Mouse (Mus musculus) spleen, adult 2 months (tissue): ENCODE measurements around the gene Gpr12. TPM values are rescaled to one million over a fixed set of nuclear protein-coding genes. Genes with fewer than 3 reads are reported as not detected.
"Not testable (repeated sequence)": the region's sequence is repeated elsewhere in the genome, so short reads cannot be mapped to it uniquely, and the experiment has no call there.

Experiments
- DNase-seq, 2 experiments: peaks; one replicate each; pipeline versions ENCODE4 v3.0.0 to v3.0.0-alpha.2; 2012 to 2021; ENCODE audit warnings: low spot score in 2 of 2, low read depth in 1 of 2
- H3K27ac ChIP-seq: fragments of 200-500 bp; 2 replicates; pipeline ENCODE4 v1.5.1; 2012; ENCODE audit warnings: low read length, inconsistent platforms; ENCODE audit not compliant: insufficient read depth
- H3K27me3 ChIP-seq: fragments of 200-500 bp; 2 replicates; pipeline ENCODE4 v1.6.1; 2012; ENCODE audit warnings: mild to moderate bottlenecking, moderate library complexity, low read length, inconsistent platforms; ENCODE audit not compliant: control insufficient read depth, insufficient read depth
- H3K36me3 ChIP-seq: fragments of 200-500 bp; 2 replicates; pipeline ENCODE4 v1.6.1; 2012; ENCODE audit warnings: mild to moderate bottlenecking, low read length, inconsistent platforms; ENCODE audit not compliant: control insufficient read depth, insufficient read depth
- H3K4me1 ChIP-seq: fragments of 200-500 bp; 2 replicates; pipeline ENCODE4 v1.6.1; 2011; ENCODE audit warnings: inconsistent platforms; ENCODE audit not compliant: control insufficient read depth, insufficient read depth, insufficient read length
- H3K4me3 ChIP-seq: fragments of 200-500 bp; 2 replicates; pipeline ENCODE4 v1.5.1; 2011; ENCODE audit warnings: mild to moderate bottlenecking, inconsistent platforms; ENCODE audit not compliant: insufficient read depth, insufficient read length; ENCODE audit errors: extremely low read depth
- CTCF ChIP-seq: fragments of 200-500 bp; IDR thresholded peaks from 2 replicates; pipeline ENCODE4 v1.5.1; 2011; ENCODE audit warnings: mild to moderate bottlenecking, inconsistent platforms; ENCODE audit not compliant: insufficient read depth, insufficient read length, insufficient replicate concordance; ENCODE audit errors: extremely low read depth
- POLR2A ChIP-seq: fragments of 200-500 bp; IDR thresholded peaks from 2 replicates; pipeline ENCODE4 v1.6.1; 2011; ENCODE audit warnings: low read depth, low read length, inconsistent platforms
- whole genome bisulfite sequencing: fragments of 180-500 bp; shearing (Covaris S2); methylation state at CpG from one replicate; pipeline ENCODE4 v1.1.7; 2018; 5-methylcytosine and 5-hydroxymethylcytosine counted together
- polyA plus RNA-seq: library from polyadenylated mRNA; depleted of rRNA; stranded (reverse); fragments of >200 nt; gene quantifications from 2 replicates; pipeline ENCODE4 v1.2.3, GENCODE M21; 2012

Gene Gpr12
- polyA plus RNA-seq, 1 experiment: 0.27 TPM

- Histone ChIP-seq H3K4me1 (peaks cover 6% of the 10 kb centered on the region), H3K27ac (no peak overlapping the region), H3K36me3 (no peaks in the 10 kb centered on the region), H3K27me3 (peaks cover 5% of the 10 kb centered on the region), H3K4me3 (no peak overlapping the region)
- TF ChIP-seq POLR2A (no peak), CTCF (no peak)
- WGBS: 73% methylated on average over 8 of the region's 8 CpGs
- DNase-seq: no peak
Measured at GRCm38 (mm10) chr5:146586357-146587070, 1.5 kb upstream of the Gpr12 start.

- Histone ChIP-seq H3K27me3 (peaks cover 5% of the 10 kb centered on the region), H3K27ac (no peak overlapping the region), H3K4me1 (peaks cover 2% of the 10 kb centered on the region), H3K4me3 (no peak overlapping the region), H3K36me3 (no peaks in the 10 kb centered on the region)
- no peak for DNase-seq
- 2% methylated on average over 10 of the region's 10 CpGs for WGBS
- TF ChIP-seq POLR2A: no peak
- TF ChIP-seq CTCF: no peak
Measured at GRCm38 (mm10) chr5:146585307-146585651, 240 bp upstream of the Gpr12 start.

GRCm38 (mm10) chr5:146584156-146584477, 922 bp downstream of the Gpr12 start:
- Histone ChIP-seq H3K27ac (no peak overlapping the region), H3K4me1 (peaks cover 2% of the 10 kb centered on the region), H3K4me3 (peak overlapping the region; percentile 42; the same call in 1 of the 2 replicates), H3K27me3 (peaks cover 5% of the 10 kb centered on the region), H3K36me3 (no peaks in the 10 kb centered on the region)
- DNase-seq: no peak
- TF ChIP-seq POLR2A (no peak), CTCF (no peak)
- 5% methylated on average over 10 of the region's 10 CpGs for WGBS

GRCm38 (mm10) chr5:146576668-146577067, 8.4 kb downstream of the Gpr12 start:
- DNase-seq: no peak
- no peaks in the 10 kb centered on the region for H3K27me3 ChIP-seq
- no peaks in the 10 kb centered on the region for H3K36me3 ChIP-seq
- H3K4me3 ChIP-seq: no peak overlapping the region
- WGBS: 87% methylated on average over 3 of the region's 3 CpGs
- H3K4me1 ChIP-seq: no peaks in the 10 kb centered on the region
- TF ChIP-seq CTCF: no peak
- no peak overlapping the region for H3K27ac ChIP-seq

- WGBS: 91% methylated on average over 4 of the region's 4 CpGs
- not testable (repeated sequence) for H3K36me3 ChIP-seq, H3K27me3 ChIP-seq, DNase-seq, H3K27ac ChIP-seq, H3K4me3 ChIP-seq, H3K4me1 ChIP-seq
Measured at GRCm38 (mm10) chr5:146572735-146573042, 12.3 kb downstream of the Gpr12 start.

- not testable (repeated sequence) for H3K4me3 ChIP-seq, H3K4me1 ChIP-seq, H3K27ac ChIP-seq, H3K27me3 ChIP-seq, DNase-seq, H3K36me3 ChIP-seq
- 72% methylated on average over 6 of the region's 6 CpGs for WGBS
Measured at GRCm38 (mm10) chr5:146571830-146572734, 13.0 kb downstream of the Gpr12 start.

- not testable (repeated sequence) for H3K4me3 ChIP-seq, H3K27me3 ChIP-seq, DNase-seq, H3K36me3 ChIP-seq, H3K4me1 ChIP-seq, H3K27ac ChIP-seq
- WGBS: 66% methylated on average over 6 of the region's 6 CpGs
Measured at GRCm38 (mm10) chr5:146570179-146570578, 14.9 kb downstream of the Gpr12 start.
